Mouse (Mus musculus) myocyte (in vitro differentiated cells): ENCODE measurements at regions not wholly inside any gene's neighbourhood (a gene's known extent, or its start where the extent isn't known, plus 50 kb on each side); places are given as distances from the start of the nearest gene placed in this dataset.

Source experiments
- H3K27me3 ChIP-seq: one replicate; pipeline ENCODE4 v1.6.1; 2011; ENCODE audit not compliant: control insufficient read depth, insufficient read depth, insufficient read length
- H3K36me3 ChIP-seq: one replicate; pipeline ENCODE4 v1.6.1; 2011; ENCODE audit not compliant: control insufficient read depth, insufficient read depth
- H3K4me2 ChIP-seq: one replicate; pipeline ENCODE4 v1.6.1; 2011; ENCODE audit warnings: low read depth, control low read depth
- H3K4me3 ChIP-seq: one replicate; pipeline ENCODE4 v1.5.1; 2011; ENCODE audit warnings: mild to moderate bottlenecking, control low read depth, moderate library complexity
- H3K79me2 ChIP-seq: one replicate; pipeline ENCODE4 v1.6.1; 2011; ENCODE audit not compliant: control insufficient read depth, insufficient read depth
- H3ac ChIP-seq: one replicate; pipeline ENCODE4 v1.6.1; 2011; ENCODE audit not compliant: control insufficient read depth, insufficient read length
- CEBPB ChIP-seq: IDR thresholded peaks from 2 replicates; pipeline ENCODE4 v1.6.1; 2011; ENCODE audit warnings: mild to moderate bottlenecking, moderate library complexity; ENCODE audit not compliant: poor library complexity, insufficient read depth, severe bottlenecking
- E2F4 ChIP-seq: IDR thresholded peaks from one replicate; pipeline ENCODE4 v1.6.1; 2011; ENCODE audit warnings: mild to moderate bottlenecking, control low read depth, moderate library complexity; ENCODE audit not compliant: insufficient read depth
- MAX ChIP-seq: IDR thresholded peaks from one replicate; pipeline ENCODE4 v1.6.1; 2011; ENCODE audit warnings: low read depth, mild to moderate bottlenecking, control low read depth
- MYOD1 ChIP-seq, 3 experiments: IDR thresholded peaks; one replicate each; pipeline ENCODE4 v1.6.1; 2011; ENCODE audit warnings: control low read depth in 2 of 3, low read depth in 2 of 3, mild to moderate bottlenecking in 2 of 3, moderate library complexity in 1 of 3; ENCODE audit not compliant: insufficient read length in 2 of 3, control insufficient read depth in 1 of 3
- MYOG ChIP-seq, 3 experiments: IDR thresholded peaks; one replicate each; pipeline ENCODE4 v1.6.1; 2011; ENCODE audit warnings: control low read depth in 2 of 3, low read depth in 2 of 3, mild to moderate bottlenecking in 2 of 3; ENCODE audit not compliant: insufficient read length in 2 of 3, control insufficient read depth in 1 of 3, insufficient read depth in 1 of 3
- POLR2A ChIP-seq: IDR thresholded peaks from one replicate; pipeline ENCODE4 v1.6.1; 2011; ENCODE audit warnings: low read depth, mild to moderate bottlenecking, control low read depth, moderate library complexity; ENCODE audit not compliant: insufficient read length
- POLR2AphosphoS2 ChIP-seq: IDR thresholded peaks from one replicate; pipeline ENCODE4 v1.6.1; 2011; ENCODE audit warnings: low read depth, control low read depth; ENCODE audit not compliant: insufficient read length
- REST ChIP-seq: IDR thresholded peaks from one replicate; pipeline ENCODE4 v1.6.1; 2011; ENCODE audit warnings: mild to moderate bottlenecking, control low read depth, moderate library complexity; ENCODE audit not compliant: insufficient read depth, insufficient read length
- SRF ChIP-seq: IDR thresholded peaks from one replicate; pipeline ENCODE4 v1.6.1; 2011; ENCODE audit warnings: low read depth; ENCODE audit not compliant: control insufficient read depth, insufficient read length
- TCF12 ChIP-seq: IDR thresholded peaks from one replicate; pipeline ENCODE4 v1.6.1; 2011; ENCODE audit warnings: mild to moderate bottlenecking, control low read depth; ENCODE audit not compliant: poor library complexity, insufficient read depth, severe bottlenecking
- TCF3 ChIP-seq: IDR thresholded peaks from one replicate; pipeline ENCODE4 v1.6.1; 2011; ENCODE audit warnings: low read depth, control low read depth; ENCODE audit not compliant: insufficient read length
- USF1 ChIP-seq: IDR thresholded peaks from one replicate; pipeline ENCODE4 v1.6.1; 2011; ENCODE audit warnings: low read depth, mild to moderate bottlenecking, control low read depth, moderate library complexity

DNA sequence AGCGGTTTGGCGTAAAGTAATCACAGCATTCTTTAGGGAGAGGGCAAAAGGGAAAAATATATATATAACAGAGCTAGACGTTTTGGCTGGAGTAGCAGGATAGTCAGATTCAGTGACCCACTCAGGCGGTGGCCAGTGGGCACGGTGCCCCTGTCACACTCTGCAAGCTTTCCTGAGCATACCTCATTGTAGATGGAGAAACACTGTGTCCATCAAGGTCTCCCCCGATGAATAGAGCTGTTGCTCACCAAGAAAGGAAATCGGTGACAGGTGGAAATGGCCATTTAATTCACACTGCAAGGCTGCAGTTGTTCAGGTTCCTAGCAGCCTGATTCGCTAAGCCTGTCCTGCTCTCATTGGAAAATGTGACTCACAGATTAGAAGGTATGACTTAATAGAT, 365.1 kb upstream of the Auts2 start:
- TF ChIP-seq TCF12 (no peak), CEBPB (no peak), REST (no peak), POLR2AphosphoS2 (no peak), SRF (no peak), MAX (no peak), MYOG (IDR thresholded peaks at IDR 0.05; ENCODE audit: control insufficient read depth in 1 of 3, insufficient read depth in 1 of 3, insufficient read length in 2 of 3, low read depth in 2 of 3) (no peak), E2F4 (no peak), MYOD1 (IDR thresholded peaks at IDR 0.05; ENCODE audit: control insufficient read depth in 1 of 3, insufficient read length in 2 of 3, low read depth in 2 of 3) (no peak), TCF3 (no peak), USF1 (no peak), POLR2A (no peak)
- Histone ChIP-seq H3K36me3 (no peaks in the 10 kb centered on the region), H3K79me2 (no peaks in the 10 kb centered on the region), H3K27me3 (no peaks in the 10 kb centered on the region), H3ac (no peak overlapping the region), H3K4me3 (no peak overlapping the region), H3K4me2 (no peak overlapping the region)

DNA sequence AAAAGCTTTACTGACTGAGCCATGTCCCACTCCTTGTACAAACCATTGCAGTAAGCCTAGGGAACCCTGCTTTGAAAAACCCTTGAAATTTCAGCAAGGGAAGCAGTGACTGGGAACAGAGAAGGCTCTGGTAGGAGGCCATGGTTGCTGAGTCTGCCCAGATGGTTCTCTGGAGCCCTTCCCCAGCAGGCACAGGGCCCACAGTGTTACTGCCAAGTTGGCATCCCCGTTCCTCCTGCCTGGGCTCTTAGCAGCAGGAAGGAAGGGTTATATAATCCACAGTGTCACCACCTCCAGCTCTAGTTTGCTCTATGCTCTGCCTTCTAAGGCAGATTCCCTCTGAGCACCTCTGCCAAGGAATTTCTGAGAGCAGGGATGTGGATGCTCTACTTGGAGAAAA, 349.4 kb upstream of the Auts2 start:
- Histone ChIP-seq H3ac (no peak overlapping the region), H3K36me3 (no peaks in the 10 kb centered on the region), H3K4me2 (no peak overlapping the region), H3K79me2 (no peaks in the 10 kb centered on the region), H3K4me3 (no peak overlapping the region), H3K27me3 (no peaks in the 10 kb centered on the region)
- TF ChIP-seq USF1 (no peak), CEBPB (no peak), POLR2AphosphoS2 (no peak), SRF (no peak), TCF3 (no peak), MAX (no peak), TCF12 (no peak), POLR2A (no peak), MYOD1 (IDR thresholded peaks at IDR 0.05; ENCODE audit: control insufficient read depth in 1 of 3, insufficient read length in 2 of 3, low read depth in 2 of 3) (no peak)

DNA sequence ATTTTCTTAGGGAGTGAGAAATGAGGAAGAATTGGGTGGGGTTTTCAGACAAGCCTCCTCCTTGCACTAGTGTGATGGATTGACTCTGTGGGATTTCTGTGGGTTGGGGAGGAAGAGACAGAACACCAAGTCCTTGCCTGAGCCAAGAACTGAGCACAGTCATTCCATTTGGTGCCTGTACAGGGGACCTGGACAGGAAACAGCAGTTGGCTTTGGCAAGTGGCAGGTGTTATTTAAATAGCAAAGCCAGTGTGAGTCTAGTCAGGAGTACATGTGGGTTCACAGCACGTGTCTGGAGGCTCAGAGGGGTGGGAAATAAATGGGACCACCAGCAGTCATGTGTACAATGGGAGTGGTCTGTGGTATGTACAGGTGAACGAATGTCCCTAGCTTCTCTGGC, 341.0 kb upstream of the Auts2 start:
- H3K27me3 ChIP-seq = no peaks in the 10 kb centered on the region

DNA sequence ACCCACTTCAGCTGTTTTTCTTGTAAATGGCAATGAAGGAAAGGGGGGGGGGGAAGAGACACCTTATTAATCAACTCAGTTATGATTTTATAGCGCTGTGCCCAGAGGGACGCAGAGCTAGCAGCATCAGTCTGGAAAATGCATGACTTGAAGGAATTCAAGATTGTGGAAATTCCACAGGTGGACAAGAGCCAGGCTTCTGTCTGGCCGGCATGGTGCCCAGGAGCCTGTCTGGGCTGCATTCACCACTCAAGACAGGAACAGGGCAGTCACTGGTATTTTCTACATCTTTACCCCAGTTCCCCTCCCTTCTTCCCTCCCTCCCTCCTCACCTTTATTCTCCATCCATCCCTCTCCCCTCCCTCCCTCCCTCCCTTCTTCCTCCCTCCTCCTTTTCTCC, 339.1 kb upstream of the Auts2 start:
- TF ChIP-seq POLR2A (no peak), POLR2AphosphoS2 (no peak), SRF (no peak), TCF12 (no peak), USF1 (no peak), REST (no peak), TCF3 (no peak), CEBPB (no peak), MYOG (IDR thresholded peaks at IDR 0.05; ENCODE audit: control insufficient read depth in 1 of 3, insufficient read depth in 1 of 3, insufficient read length in 2 of 3, low read depth in 2 of 3) (no peak), E2F4 (no peak), MAX (no peak)
- Histone ChIP-seq H3K27me3 (no peaks in the 10 kb centered on the region), H3ac (no peak overlapping the region), H3K4me3 (no peak overlapping the region), H3K4me2 (no peak overlapping the region), H3K36me3 (no peaks in the 10 kb centered on the region), H3K79me2 (no peaks in the 10 kb centered on the region)

More for the DNA sequence above, 341.0 kb upstream of the Auts2 start:
- Histone ChIP-seq H3K4me2 (no peak overlapping the region), H3ac (no peak overlapping the region), H3K79me2 (no peaks in the 10 kb centered on the region), H3K36me3 (no peaks in the 10 kb centered on the region), H3K4me3 (no peak overlapping the region)
- no peak for TF ChIP-seq TCF12
- TF ChIP-seq CEBPB = no peak
- TF ChIP-seq MAX = no peak
- TF ChIP-seq POLR2A = no peak
- TF ChIP-seq MYOG (IDR thresholded peaks at IDR 0.05; ENCODE audit: control insufficient read depth in 1 of 3, insufficient read depth in 1 of 3, insufficient read length in 2 of 3, low read depth in 2 of 3) = no peak
- no peak for TF ChIP-seq REST

DNA sequence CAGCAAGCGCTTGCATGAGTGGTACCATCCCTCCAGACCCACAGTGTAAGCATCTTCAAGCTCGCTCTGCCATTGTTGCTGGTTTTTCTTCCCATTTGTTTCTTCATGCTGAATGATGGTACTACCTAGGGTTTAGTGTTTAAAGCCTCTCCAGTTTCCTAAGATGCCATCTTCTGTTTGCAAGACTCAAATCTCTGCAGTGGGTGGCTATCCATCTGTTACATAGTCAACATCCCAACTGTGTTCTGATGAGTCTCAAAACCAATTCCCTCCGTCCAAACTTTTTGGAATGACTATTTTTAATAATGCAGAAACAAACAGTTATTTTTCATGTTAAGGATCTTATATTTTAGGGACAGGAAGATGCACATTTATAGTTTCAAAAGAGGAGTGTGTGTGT, 338.0 kb upstream of the Auts2 start:
- H3K4me2 ChIP-seq = no peak overlapping the region
- H3K27me3 ChIP-seq = no peaks in the 10 kb centered on the region
- H3K79me2 ChIP-seq = no peaks in the 10 kb centered on the region
- H3ac ChIP-seq = no peak overlapping the region
- no peak overlapping the region for H3K4me3 ChIP-seq
- TF ChIP-seq CEBPB (no peak), TCF3 (no peak), MAX (no peak), REST (no peak), MYOD1 (IDR thresholded peaks at IDR 0.05; ENCODE audit: control insufficient read depth in 1 of 3, insufficient read length in 2 of 3, low read depth in 2 of 3) (no peak), POLR2AphosphoS2 (no peak), TCF12 (no peak), POLR2A (no peak), MYOG (IDR thresholded peaks at IDR 0.05; ENCODE audit: control insufficient read depth in 1 of 3, insufficient read depth in 1 of 3, insufficient read length in 2 of 3, low read depth in 2 of 3) (no peak), SRF (no peak), USF1 (no peak), E2F4 (no peak)
- H3K36me3 ChIP-seq = no peaks in the 10 kb centered on the region
